Mouse (Mus musculus) myocyte (in vitro differentiated cells): ENCODE data around the gene Slc25a5. TPM values are rescaled to one million over a fixed set of nuclear protein-coding genes. Genes with fewer than 3 reads are reported as not detected.
A peak's percentile ranks its signal among the peaks of the same experiment; 100 is the strongest.

ENCODE experiments used
- H3K27me3 ChIP-seq: one replicate; pipeline ENCODE4 v1.6.1; 2011; ENCODE audit not compliant: control insufficient read depth, insufficient read depth, insufficient read length
- H3K36me3 ChIP-seq: one replicate; pipeline ENCODE4 v1.6.1; 2011; ENCODE audit not compliant: control insufficient read depth, insufficient read depth
- H3K4me2 ChIP-seq: one replicate; pipeline ENCODE4 v1.6.1; 2011; ENCODE audit warnings: low read depth, control low read depth
- H3K4me3 ChIP-seq: one replicate; pipeline ENCODE4 v1.5.1; 2011; ENCODE audit warnings: mild to moderate bottlenecking, control low read depth, moderate library complexity
- H3K79me2 ChIP-seq: one replicate; pipeline ENCODE4 v1.6.1; 2011; ENCODE audit not compliant: control insufficient read depth, insufficient read depth
- H3ac ChIP-seq: one replicate; pipeline ENCODE4 v1.6.1; 2011; ENCODE audit not compliant: control insufficient read depth, insufficient read length
- CEBPB ChIP-seq: IDR thresholded peaks from 2 replicates; pipeline ENCODE4 v1.6.1; 2011; ENCODE audit warnings: mild to moderate bottlenecking, moderate library complexity; ENCODE audit not compliant: poor library complexity, insufficient read depth, severe bottlenecking
- E2F4 ChIP-seq: IDR thresholded peaks from one replicate; pipeline ENCODE4 v1.6.1; 2011; ENCODE audit warnings: mild to moderate bottlenecking, control low read depth, moderate library complexity; ENCODE audit not compliant: insufficient read depth
- MAX ChIP-seq: IDR thresholded peaks from one replicate; pipeline ENCODE4 v1.6.1; 2011; ENCODE audit warnings: low read depth, mild to moderate bottlenecking, control low read depth
- MYOD1 ChIP-seq, 3 experiments: IDR thresholded peaks; one replicate each; pipeline ENCODE4 v1.6.1; 2011; ENCODE audit warnings: control low read depth in 2 of 3, low read depth in 2 of 3, mild to moderate bottlenecking in 2 of 3, moderate library complexity in 1 of 3; ENCODE audit not compliant: insufficient read length in 2 of 3, control insufficient read depth in 1 of 3
- MYOG ChIP-seq, 3 experiments: IDR thresholded peaks; one replicate each; pipeline ENCODE4 v1.6.1; 2011; ENCODE audit warnings: control low read depth in 2 of 3, low read depth in 2 of 3, mild to moderate bottlenecking in 2 of 3; ENCODE audit not compliant: insufficient read length in 2 of 3, control insufficient read depth in 1 of 3, insufficient read depth in 1 of 3
- POLR2A ChIP-seq: IDR thresholded peaks from one replicate; pipeline ENCODE4 v1.6.1; 2011; ENCODE audit warnings: low read depth, mild to moderate bottlenecking, control low read depth, moderate library complexity; ENCODE audit not compliant: insufficient read length
- POLR2AphosphoS2 ChIP-seq: IDR thresholded peaks from one replicate; pipeline ENCODE4 v1.6.1; 2011; ENCODE audit warnings: low read depth, control low read depth; ENCODE audit not compliant: insufficient read length
- REST ChIP-seq: IDR thresholded peaks from one replicate; pipeline ENCODE4 v1.6.1; 2011; ENCODE audit warnings: mild to moderate bottlenecking, control low read depth, moderate library complexity; ENCODE audit not compliant: insufficient read depth, insufficient read length
- SRF ChIP-seq: IDR thresholded peaks from one replicate; pipeline ENCODE4 v1.6.1; 2011; ENCODE audit warnings: low read depth; ENCODE audit not compliant: control insufficient read depth, insufficient read length
- TCF12 ChIP-seq: IDR thresholded peaks from one replicate; pipeline ENCODE4 v1.6.1; 2011; ENCODE audit warnings: mild to moderate bottlenecking, control low read depth; ENCODE audit not compliant: poor library complexity, insufficient read depth, severe bottlenecking
- TCF3 ChIP-seq: IDR thresholded peaks from one replicate; pipeline ENCODE4 v1.6.1; 2011; ENCODE audit warnings: low read depth, control low read depth; ENCODE audit not compliant: insufficient read length
- USF1 ChIP-seq: IDR thresholded peaks from one replicate; pipeline ENCODE4 v1.6.1; 2011; ENCODE audit warnings: low read depth, mild to moderate bottlenecking, control low read depth, moderate library complexity
- polyA plus RNA-seq: library from polyadenylated mRNA; unstranded; fragments of >200 nt; fragmentation: generic; extraction: Trizol; gene quantifications from one replicate; pipeline ENCODE4 v1.2.1, GENCODE M21; 2012; ENCODE audit warnings: missing spikeins

Slc25a5 gene
- polyA plus RNA-seq, 1 experiment, result 684 TPM

DNA sequence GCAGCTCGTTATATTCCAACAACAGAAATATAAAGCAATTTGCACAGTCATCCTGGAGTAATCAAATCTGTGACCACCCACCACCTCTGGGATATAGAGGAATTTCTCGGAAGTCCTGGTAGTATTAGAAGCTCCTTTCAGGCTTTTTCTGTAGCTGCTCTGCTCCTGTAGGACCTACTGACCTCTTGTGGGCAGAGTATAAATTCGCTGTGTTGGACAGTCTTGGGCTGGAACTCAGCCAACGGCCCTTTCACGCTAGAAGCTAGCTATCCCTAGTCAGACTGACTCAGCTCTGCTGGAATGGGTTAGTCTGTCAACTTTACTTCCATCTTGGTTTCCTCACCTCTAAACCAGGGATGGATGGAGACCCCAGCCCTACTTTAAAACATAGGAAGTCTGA lies 34.8 kb downstream of the Slc25a5 start:
- H3K4me3 ChIP-seq, result no peak overlapping the region
- no peaks in the 10 kb centered on the region for H3K27me3 ChIP-seq
- TF ChIP-seq E2F4 (no peak), TCF12 (no peak), MYOD1 (IDR thresholded peaks at IDR 0.05; ENCODE audit: control insufficient read depth in 1 of 3, insufficient read length in 2 of 3, low read depth in 2 of 3) (no peak), USF1 (no peak), POLR2AphosphoS2 (no peak)
- H3K36me3 ChIP-seq, result no peaks in the 10 kb centered on the region
- no peak overlapping the region for H3K4me2 ChIP-seq
- no peaks in the 10 kb centered on the region for H3K79me2 ChIP-seq
- no peak overlapping the region for H3ac ChIP-seq

DNA sequence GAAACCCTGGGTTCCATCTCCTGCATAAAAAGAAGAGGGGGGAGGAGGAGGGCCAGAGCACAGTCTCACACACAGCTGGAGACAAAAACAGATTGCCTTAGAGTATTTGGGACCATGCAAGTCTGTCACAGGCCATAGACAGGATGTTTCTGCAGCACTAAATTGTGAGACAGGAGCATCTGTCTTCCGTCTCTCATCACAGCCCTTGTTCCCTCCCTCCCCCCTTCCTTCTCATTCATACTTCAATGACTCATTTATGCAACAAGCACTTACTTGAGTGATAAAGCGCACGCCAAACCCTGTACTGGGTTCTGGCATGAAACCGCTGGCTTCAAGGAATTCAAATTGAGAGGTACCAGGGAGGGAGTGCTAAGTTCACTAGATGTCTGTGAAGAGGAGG lies 36.2 kb downstream of the Slc25a5 start:
- Histone ChIP-seq H3K4me2 (peak overlapping the region; percentile 27), H3K27me3 (no peaks in the 10 kb centered on the region), H3K79me2 (no peaks in the 10 kb centered on the region), H3K36me3 (no peaks in the 10 kb centered on the region), H3ac (no peak overlapping the region), H3K4me3 (no peak overlapping the region)
- no peak for TF ChIP-seq TCF3
- TF ChIP-seq MYOD1 (IDR thresholded peaks at IDR 0.05; ENCODE audit: control insufficient read depth in 1 of 3, insufficient read length in 2 of 3, low read depth in 2 of 3), result peak in 2 of 3 experiments; percentile 39 to 63

DNA sequence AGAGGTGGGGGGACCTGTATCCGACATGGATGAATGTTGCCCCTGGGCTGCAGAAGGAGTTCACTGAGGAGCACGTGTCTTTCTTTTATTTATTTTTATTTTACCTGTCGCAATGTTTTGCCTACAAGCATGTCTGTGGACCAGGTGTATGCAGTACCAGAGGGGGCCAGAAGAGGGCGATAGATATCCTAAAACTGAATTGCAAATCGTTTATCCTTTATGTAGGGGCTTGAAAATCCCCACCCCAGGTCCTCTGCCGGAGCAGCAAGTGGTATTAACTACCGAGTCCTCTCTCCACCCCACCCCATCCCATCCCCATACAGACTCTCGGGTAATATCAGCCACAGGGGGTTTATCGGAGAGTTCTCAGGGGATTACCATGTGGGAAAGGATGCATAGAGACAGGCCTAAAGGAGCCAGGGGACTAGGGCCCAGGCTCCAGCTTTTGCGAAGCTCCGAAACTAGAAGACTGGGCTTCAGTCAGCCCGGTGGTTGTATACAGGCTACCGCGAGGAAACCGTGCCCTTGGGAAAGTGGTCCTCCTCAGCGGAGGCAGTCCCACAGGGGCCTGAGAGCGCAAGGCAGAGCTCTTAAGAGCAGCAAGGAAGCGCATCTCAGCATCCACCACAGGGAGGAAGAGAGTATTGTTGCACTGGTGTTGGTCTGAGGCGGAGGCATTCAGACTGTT lies 38.1 kb downstream of the Slc25a5 start:
- TF ChIP-seq POLR2A, result no peak
- TF ChIP-seq MYOG (IDR thresholded peaks at IDR 0.05; ENCODE audit: control insufficient read depth in 1 of 3, insufficient read depth in 1 of 3, insufficient read length in 2 of 3, low read depth in 2 of 3), result no peak
- no peak for TF ChIP-seq REST
- no peak for TF ChIP-seq TCF12
- no peak for TF ChIP-seq USF1
- TF ChIP-seq SRF, result no peak
- no peak for TF ChIP-seq MAX
- no peak for TF ChIP-seq TCF3
- no peak for TF ChIP-seq MYOD1 (IDR thresholded peaks at IDR 0.05; ENCODE audit: control insufficient read depth in 1 of 3, insufficient read length in 2 of 3, low read depth in 2 of 3)
- no peak for TF ChIP-seq CEBPB
- no peak for TF ChIP-seq E2F4
- TF ChIP-seq POLR2AphosphoS2, result no peak
- H3K4me2 ChIP-seq, result no peak overlapping the region
- H3K79me2 ChIP-seq, result no peaks in the 10 kb centered on the region
- no peaks in the 10 kb centered on the region for H3K36me3 ChIP-seq
- H3K4me3 ChIP-seq, result no peak overlapping the region
- H3K27me3 ChIP-seq, result no peaks in the 10 kb centered on the region
- no peak overlapping the region for H3ac ChIP-seq

DNA sequence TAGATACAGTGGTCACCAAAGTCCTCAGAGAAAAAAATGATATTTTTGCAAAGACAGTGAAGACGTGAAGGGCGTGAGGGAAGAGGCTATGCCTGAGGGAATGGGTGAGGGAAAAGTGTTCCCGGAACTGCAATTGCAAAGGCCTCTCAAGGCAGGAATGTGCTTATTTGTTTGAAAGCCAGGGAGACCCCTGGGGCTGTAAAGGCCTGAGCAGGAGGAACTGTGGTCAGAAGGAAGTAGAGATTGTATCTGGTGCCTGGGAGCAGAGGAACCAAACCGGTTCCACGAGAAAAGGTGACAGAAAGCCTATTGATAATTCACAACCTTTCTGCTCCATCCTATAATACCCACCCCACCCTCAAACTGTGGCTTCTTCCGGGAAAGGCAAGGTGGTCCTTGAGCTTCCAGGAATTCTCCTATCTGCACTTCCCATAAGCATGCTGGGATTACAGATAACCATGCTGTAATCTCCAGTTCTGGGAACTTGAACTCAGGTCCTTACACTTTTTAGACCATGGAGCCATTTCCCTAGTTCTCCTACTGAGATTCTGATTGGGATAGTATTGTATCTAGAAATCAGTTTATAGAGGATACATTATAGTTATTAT lies 41.7 kb downstream of the Slc25a5 start:
- H3K36me3 ChIP-seq, result no peaks in the 10 kb centered on the region
- no peak overlapping the region for H3ac ChIP-seq
- H3K4me2 ChIP-seq, result no peak overlapping the region
- H3K79me2 ChIP-seq, result no peaks in the 10 kb centered on the region
- no peaks in the 10 kb centered on the region for H3K27me3 ChIP-seq
- no peak overlapping the region for H3K4me3 ChIP-seq
- TF ChIP-seq USF1, result no peak
- no peak for TF ChIP-seq SRF
- no peak for TF ChIP-seq TCF3
- no peak for TF ChIP-seq CEBPB
- TF ChIP-seq REST, result no peak
- TF ChIP-seq MYOG (IDR thresholded peaks at IDR 0.05; ENCODE audit: control insufficient read depth in 1 of 3, insufficient read depth in 1 of 3, insufficient read length in 2 of 3, low read depth in 2 of 3), result no peak
- TF ChIP-seq POLR2AphosphoS2, result no peak
- TF ChIP-seq POLR2A, result no peak
- TF ChIP-seq MYOD1 (IDR thresholded peaks at IDR 0.05; ENCODE audit: control insufficient read depth in 1 of 3, insufficient read length in 2 of 3, low read depth in 2 of 3), result no peak
- TF ChIP-seq E2F4, result no peak
- no peak for TF ChIP-seq TCF12
- TF ChIP-seq MAX, result no peak

DNA sequence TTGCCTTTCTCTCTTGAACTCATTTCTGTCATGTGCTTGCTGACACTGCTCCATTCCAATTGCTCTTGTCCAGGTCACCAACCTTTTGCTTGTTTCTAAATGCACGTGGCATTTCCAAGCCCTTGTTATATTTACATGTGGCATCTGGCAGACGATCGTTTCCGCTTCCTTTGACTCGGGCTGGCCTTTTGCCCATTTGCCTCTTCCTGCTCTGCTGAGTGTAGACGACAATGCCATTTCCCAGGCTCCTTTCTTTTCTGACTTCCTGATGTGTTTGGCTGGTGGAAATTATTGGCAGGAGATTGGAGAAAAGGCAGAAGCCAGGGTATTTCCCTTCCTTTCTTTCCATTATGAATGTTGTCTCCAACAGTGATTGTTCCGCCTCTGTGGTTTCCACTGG lies 43.9 kb downstream of the Slc25a5 start:
- no peak for TF ChIP-seq SRF
- TF ChIP-seq E2F4, result no peak
- no peak for TF ChIP-seq POLR2AphosphoS2
- TF ChIP-seq POLR2A, result no peak
- TF ChIP-seq MYOG (IDR thresholded peaks at IDR 0.05; ENCODE audit: control insufficient read depth in 1 of 3, insufficient read depth in 1 of 3, insufficient read length in 2 of 3, low read depth in 2 of 3), result no peak
- TF ChIP-seq TCF3, result no peak
- no peak for TF ChIP-seq USF1
- no peak for TF ChIP-seq MAX
- no peak for TF ChIP-seq TCF12
- no peak for TF ChIP-seq CEBPB
- TF ChIP-seq MYOD1 (IDR thresholded peaks at IDR 0.05; ENCODE audit: control insufficient read depth in 1 of 3, insufficient read length in 2 of 3, low read depth in 2 of 3), result no peak
- TF ChIP-seq REST, result no peak
- Histone ChIP-seq H3ac (no peak overlapping the region), H3K36me3 (no peaks in the 10 kb centered on the region), H3K4me3 (no peak overlapping the region), H3K4me2 (no peak overlapping the region), H3K79me2 (no peaks in the 10 kb centered on the region), H3K27me3 (no peaks in the 10 kb centered on the region)
